Mouse (Mus musculus) liver, embryonic 14.5 days (tissue): ENCODE results near the gene Riiad1. TPM values are rescaled to one million over a fixed set of nuclear protein-coding genes. Genes with fewer than 3 reads are reported as not detected.

Experiments
- ATAC-seq: fragments of 200-750 bp; cut with Nextera tagmentation; 2 replicates; pipeline ENCODE4 v1.8.0; 2017; ENCODE audit warnings: moderate number of reproducible peaks, mild to moderate bottlenecking, moderate library complexity; ENCODE audit not compliant: insufficient read depth
- DNase-seq, 3 experiments: peaks; one replicate each; pipeline ENCODE4 v3.0.0-alpha.2; 2012 to 2013; ENCODE audit warnings: low read depth in 3 of 3, low spot score in 3 of 3
- H3K27ac ChIP-seq: fragments of 300-500 bp; sonication (generic); 2 replicates; pipeline ENCODE4 v1.5.1; 2014; ENCODE audit warnings: moderate library complexity, mild to moderate bottlenecking, control low read depth, inconsistent platforms
- H3K27me3 ChIP-seq: fragments of 300-500 bp; sonication (generic); 2 replicates; pipeline ENCODE4 v1.6.1; 2014; ENCODE audit warnings: mild to moderate bottlenecking, low read length, moderate library complexity; ENCODE audit not compliant: control insufficient read depth, insufficient read depth
- H3K36me3 ChIP-seq: fragments of 300-500 bp; sonication (generic); replicated peaks from 2 replicates; pipeline ENCODE4 v1.6.1; 2014; ENCODE audit warnings: low read depth; ENCODE audit not compliant: control insufficient read depth, insufficient read depth
- H3K4me1 ChIP-seq, 2 experiments: fragments of 200-500 bp in 1 of 2; fragments of 300-500 bp in 1 of 2; sonication (generic) in 1 of 2; replicated peaks; 2 replicates each; pipeline ENCODE4 v1.6.1; 2012 to 2014; ENCODE audit warnings: antibody characterized with exemption in 1 of 2, inconsistent platforms in 1 of 2, low read length in 1 of 2; ENCODE audit not compliant: control insufficient read depth in 2 of 2, insufficient read depth in 2 of 2
- H3K4me2 ChIP-seq: fragments of 300-500 bp; sonication (generic); 2 replicates; pipeline ENCODE4 v1.6.1; 2014; ENCODE audit warnings: low read depth, mild to moderate bottlenecking, control low read depth, moderate library complexity
- H3K4me3 ChIP-seq, 2 experiments: fragments of 200-500 bp in 1 of 2; fragments of 300-500 bp in 1 of 2; sonication (generic) in 1 of 2; 2 replicates each; pipeline ENCODE4 v1.5.1; 2012 to 2014; ENCODE audit warnings: low read depth in 2 of 2, low read length in 2 of 2, mild to moderate bottlenecking in 2 of 2, control low read depth in 1 of 2, inconsistent platforms in 1 of 2, moderate library complexity in 1 of 2; ENCODE audit not compliant: insufficient read depth in 1 of 2
- H3K9ac ChIP-seq: fragments of 300-500 bp; sonication (generic); replicated peaks from 2 replicates; pipeline ENCODE4 v1.6.1; 2014; ENCODE audit warnings: mild to moderate bottlenecking, control low read depth, moderate library complexity
- H3K9me3 ChIP-seq: fragments of 300-500 bp; sonication (generic); 2 replicates; pipeline ENCODE4 v1.6.1; 2016; ENCODE audit warnings: low read length, mixed read lengths; ENCODE audit not compliant: control insufficient read depth
- CTCF ChIP-seq: IDR thresholded peaks from 2 replicates; pipeline ENCODE4 v1.5.1; 2016; ENCODE audit warnings: antibody characterized with exemption, low read depth, control low read depth
- EP300 ChIP-seq: IDR thresholded peaks from 2 replicates; pipeline ENCODE4 v1.6.1; 2016; ENCODE audit warnings: antibody characterized with exemption, low read depth
- WGBS: fragments of 180-500 bp; shearing (Covaris S2); extraction: QIAGEN DNeasy Blood & Tissue Kit; methylation state at CpG from one replicate; pipeline ENCODE4 v1.1.7; 2014; ENCODE audit not compliant: insufficient replicate concordance; 5-methylcytosine and 5-hydroxymethylcytosine counted together
- polyA plus RNA-seq, 2 experiments: library from polyadenylated mRNA; depleted of rRNA in 1 of 2; stranded (reverse) in 1 of 2; unstranded in 1 of 2; fragments of >200 nt; fragmentation: Nextera tagmentation in 1 of 2; extraction: Ambion mirVana in 1 of 2; gene quantifications; 2 replicates each; pipeline versions ENCODE4 v1.2.1 to v1.2.3; 2012 to 2014

The Riiad1 gene
- polyA plus RNA-seq, 2 experiments: not detected

GRCm38 (mm10) chr3:94473567-94474232 is 6.4 kb downstream of the Riiad1 start:
- Histone ChIP-seq H3K9me3 (no peaks in the 10 kb centered on the region), H3K27ac (no peak overlapping the region), H3K4me1 (peaks cover 0 to 4% of the 10 kb centered on the region in 2 experiments; a peak in 2 of 4 replicates), H3K4me2 (no peak overlapping the region), H3K9ac (no peak overlapping the region), H3K36me3 (no peaks in the 10 kb centered on the region), H3K4me3 (no peak overlapping the region), H3K27me3 (peaks cover 2% of the 10 kb centered on the region; the same call in 1 of the 2 replicates)
- DNase-seq (no peak), ATAC-seq (no peak)
- TF ChIP-seq EP300: no peak
- no peak for TF ChIP-seq CTCF
- 43% methylated on average over 5 of the region's 5 CpGs for WGBS

- Histone ChIP-seq H3K4me2 (no peak overlapping the region), H3K9me3 (no peaks in the 10 kb centered on the region), H3K4me1 (peaks cover 0 to 4% of the 10 kb centered on the region in 2 experiments; a peak in 2 of 4 replicates), H3K4me3 (no peak overlapping the region), H3K27me3 (no peaks in the 10 kb centered on the region), H3K27ac (no peak overlapping the region), H3K9ac (no peak overlapping the region), H3K36me3 (no peaks in the 10 kb centered on the region)
- DNase-seq (no peak), ATAC-seq (no peak)
- TF ChIP-seq EP300: no peak
- TF ChIP-seq CTCF: no peak
- WGBS: 60% methylated on average over 10 of the region's 10 CpGs
Observed at GRCm38 (mm10) chr3:94473115-94473505, 7.0 kb downstream of the Riiad1 start.

- no peak for ATAC-seq
- TF ChIP-seq EP300: no peak
- TF ChIP-seq CTCF: no peak
- Histone ChIP-seq H3K4me2 (no peak overlapping the region), H3K9me3 (no peaks in the 10 kb centered on the region), H3K36me3 (no peaks in the 10 kb centered on the region), H3K4me3 (no peak overlapping the region), H3K27me3 (no peaks in the 10 kb centered on the region), H3K27ac (no peak overlapping the region), H3K4me1 (peaks cover 0 to 3% of the 10 kb centered on the region in 2 experiments; a peak in 2 of 4 replicates), H3K9ac (no peak overlapping the region)
- WGBS: 17% methylated on average over 28 of the region's 28 CpGs
- no peak for DNase-seq
Observed at GRCm38 (mm10) chr3:94472447-94473114, 7.6 kb downstream of the Riiad1 start.

GRCm38 (mm10) chr3:94468931-94469330 is 11.2 kb downstream of the Riiad1 start:
- TF ChIP-seq EP300: no peak
- TF ChIP-seq CTCF: no peak
- Histone ChIP-seq H3K4me3 (no peak overlapping the region), H3K9me3 (no peaks in the 10 kb centered on the region), H3K36me3 (no peaks in the 10 kb centered on the region), H3K4me1 (no peaks in the 10 kb centered on the region), H3K4me2 (no peak overlapping the region), H3K9ac (no peak overlapping the region), H3K27me3 (no peaks in the 10 kb centered on the region), H3K27ac (no peak overlapping the region)
- WGBS: 37% methylated on average over 3 of the region's 3 CpGs
- DNase-seq (no peak), ATAC-seq (no peak)

GRCm38 (mm10) chr3:94465632-94466430 is 14.3 kb downstream of the Riiad1 start:
- Histone ChIP-seq H3K9ac (no peak overlapping the region), H3K4me1 (no peaks in the 10 kb centered on the region), H3K9me3 (no peaks in the 10 kb centered on the region), H3K27ac (no peak overlapping the region), H3K4me2 (no peak overlapping the region), H3K27me3 (no peaks in the 10 kb centered on the region), H3K4me3 (no peak overlapping the region), H3K36me3 (no peaks in the 10 kb centered on the region)
- TF ChIP-seq CTCF (no peak), EP300 (no peak)
- WGBS: 66% methylated on average over 13 of the region's 13 CpGs
- DNase-seq (no peak), ATAC-seq (no peak)
